Mouse (Mus musculus): ENCODE measurements around the gene Arpp19.

Gene Arpp19

DNA sequence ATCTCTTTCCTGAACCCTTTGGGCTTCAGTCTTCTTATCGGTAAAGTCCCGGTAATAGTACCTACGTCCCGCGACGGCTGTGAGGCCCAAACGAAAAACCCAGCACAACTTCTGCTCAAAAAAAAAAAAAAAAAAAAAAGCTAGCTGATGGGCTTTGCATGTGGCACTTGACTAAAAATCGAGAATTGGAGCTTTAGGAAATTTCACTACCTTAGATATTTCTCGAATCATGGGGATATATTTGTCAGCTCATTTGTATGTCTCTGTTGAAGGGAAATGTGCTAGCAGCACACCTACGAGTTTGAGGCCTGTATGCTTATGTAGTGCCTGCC lies 909 bp downstream of the Arpp19 start:
- no peak for DNase-seq (ENCODE audit: low spot score in 2 of 2)

GRCm38 (mm10) chr9:75040566-75040965 lies 3.2 kb downstream of the Arpp19 start:
- DNase-seq (ENCODE audit: low spot score in 2 of 2): no peak

DNA sequence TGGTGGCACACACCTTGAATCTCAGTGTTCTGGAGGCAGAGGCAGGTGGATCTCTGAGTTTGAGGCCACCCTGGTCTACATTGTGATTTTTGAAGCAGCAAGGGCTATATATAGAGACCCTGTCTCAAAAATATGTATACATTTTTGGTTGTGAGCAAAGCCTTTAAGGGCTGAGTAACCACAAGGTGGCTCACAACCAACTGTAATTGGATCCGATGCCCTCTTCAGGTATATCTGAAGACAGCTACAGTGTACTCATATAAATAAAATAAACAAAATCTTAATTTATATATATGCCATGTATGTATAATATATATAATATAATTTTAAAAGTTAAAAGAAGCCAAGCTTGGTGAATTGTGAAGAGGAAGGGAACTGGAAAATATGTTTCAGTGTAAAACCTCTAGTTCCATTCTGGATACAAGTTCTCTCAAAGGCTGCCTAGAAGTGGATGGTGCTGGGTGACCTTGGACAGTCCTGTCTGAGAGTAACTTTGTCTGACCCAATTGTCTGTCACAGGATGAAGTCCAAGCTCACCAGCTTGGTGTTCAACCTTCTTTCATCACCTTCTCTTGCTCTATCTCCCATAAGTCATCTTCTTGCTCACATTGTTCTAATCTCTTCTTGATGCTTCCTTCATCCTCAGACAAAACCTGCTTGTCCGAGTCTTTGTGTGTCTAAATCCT lies 4.6 kb downstream of the Arpp19 start:
- DNase-seq (ENCODE audit: low spot score in 2 of 2): no peak

DNA sequence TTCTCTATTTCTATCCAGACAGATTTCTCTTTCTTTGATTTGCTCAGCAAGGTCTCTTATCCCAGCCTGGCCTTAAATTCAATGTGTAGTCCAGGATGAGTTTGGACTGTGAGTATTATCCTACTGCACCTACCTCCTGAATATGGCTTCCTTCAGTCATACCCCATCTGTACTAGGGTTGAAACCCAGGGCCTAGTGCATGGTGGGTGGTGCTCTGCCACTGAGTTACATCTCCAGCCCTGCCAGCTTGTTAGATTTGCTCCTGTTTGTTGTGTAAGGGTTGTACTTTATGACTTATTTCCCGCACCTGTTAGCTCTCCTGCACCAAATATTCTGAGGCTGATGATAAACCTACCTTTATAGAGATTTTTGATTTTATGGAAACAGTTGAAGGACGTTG lies 5.8 kb downstream of the Arpp19 start:
- DNase-seq (ENCODE audit: low spot score in 2 of 2): no peak

DNA sequence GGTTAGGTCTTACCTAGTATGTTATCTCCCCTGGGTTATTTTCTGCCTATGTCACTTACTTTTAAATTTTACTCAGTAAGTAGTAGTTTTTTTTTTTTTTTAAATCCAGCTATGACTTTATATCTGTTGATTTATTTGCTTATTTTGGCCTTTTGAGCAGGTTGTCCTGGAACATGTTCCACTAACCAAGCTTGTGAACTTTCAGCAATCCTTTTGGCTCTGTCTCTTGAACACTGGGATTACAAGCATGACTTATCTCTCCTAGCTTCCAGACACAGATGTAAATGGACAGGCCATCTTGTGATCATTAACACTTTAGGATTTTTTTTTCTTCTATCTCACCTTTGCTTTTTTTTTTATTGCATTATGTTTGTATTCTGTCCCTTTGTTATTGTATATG lies 9.7 kb downstream of the Arpp19 start:
- DNase-seq (ENCODE audit: low spot score in 2 of 2): no peak

- no peak for DNase-seq (ENCODE audit: low spot score in 2 of 2)
Measured at GRCm38 (mm10) chr9:75049100-75049499, 11.7 kb downstream of the Arpp19 start.

GRCm38 (mm10) chr9:75050003-75050402 lies 12.6 kb downstream of the Arpp19 start:
- DNase-seq (ENCODE audit: low spot score in 2 of 2): peak; percentile 57 to 77

DNA sequence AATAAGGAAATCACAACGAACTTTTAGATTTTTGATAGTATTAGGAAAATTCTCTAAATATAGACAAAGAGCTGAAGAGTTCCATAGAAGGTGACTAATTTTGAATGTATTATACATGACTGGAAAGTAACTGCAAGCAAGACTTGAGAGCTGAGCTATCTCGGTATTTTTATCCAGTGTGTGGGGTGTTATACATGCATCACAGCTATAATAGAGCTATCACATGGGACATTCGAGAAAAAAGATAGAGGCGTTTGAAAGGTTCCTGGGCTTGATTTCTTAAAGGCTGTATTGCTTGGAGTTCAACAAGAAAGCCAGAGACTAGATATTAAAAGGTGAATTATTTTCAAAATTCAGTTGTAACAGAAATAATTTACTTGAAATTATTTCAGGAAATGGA lies 14.4 kb downstream of the Arpp19 start:
- DNase-seq (ENCODE audit: low spot score in 2 of 2): no peak

- no peak for DNase-seq (ENCODE audit: low spot score in 2 of 2)
Measured at GRCm38 (mm10) chr9:75055046-75055445, 17.6 kb downstream of the Arpp19 start.

DNA sequence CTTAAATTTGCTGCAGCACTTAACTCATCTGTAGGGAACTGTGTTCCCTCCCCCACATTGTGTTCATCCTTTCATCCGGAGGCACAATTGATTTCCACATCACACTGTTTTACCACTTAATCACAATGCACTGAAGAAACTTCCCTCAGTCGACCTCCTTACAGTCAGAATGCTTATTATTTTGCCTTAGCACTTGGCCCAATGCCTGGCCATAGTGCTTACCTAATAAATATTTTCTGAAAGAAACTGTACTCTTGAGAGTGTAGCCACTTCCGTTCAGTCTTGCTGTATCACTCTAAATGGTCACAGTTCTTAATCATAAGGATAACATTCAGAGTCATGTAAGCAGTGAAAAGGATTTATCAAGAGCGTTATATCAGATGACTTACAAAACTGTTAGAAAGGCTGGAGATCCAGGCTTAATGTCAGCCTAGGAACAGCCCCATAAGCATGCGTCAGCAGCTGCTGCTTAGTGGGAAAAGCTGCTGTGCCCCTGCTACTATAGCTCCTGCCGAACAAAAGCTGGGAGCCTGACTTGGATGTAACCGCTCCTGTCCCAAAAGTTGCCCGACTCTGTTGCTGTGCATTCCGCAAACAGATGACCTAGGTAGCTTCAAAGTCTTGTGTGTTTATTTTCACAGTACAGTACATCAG lies 27.4 kb downstream of the Arpp19 start:
- no peak for DNase-seq (ENCODE audit: low spot score in 2 of 2)

DNA sequence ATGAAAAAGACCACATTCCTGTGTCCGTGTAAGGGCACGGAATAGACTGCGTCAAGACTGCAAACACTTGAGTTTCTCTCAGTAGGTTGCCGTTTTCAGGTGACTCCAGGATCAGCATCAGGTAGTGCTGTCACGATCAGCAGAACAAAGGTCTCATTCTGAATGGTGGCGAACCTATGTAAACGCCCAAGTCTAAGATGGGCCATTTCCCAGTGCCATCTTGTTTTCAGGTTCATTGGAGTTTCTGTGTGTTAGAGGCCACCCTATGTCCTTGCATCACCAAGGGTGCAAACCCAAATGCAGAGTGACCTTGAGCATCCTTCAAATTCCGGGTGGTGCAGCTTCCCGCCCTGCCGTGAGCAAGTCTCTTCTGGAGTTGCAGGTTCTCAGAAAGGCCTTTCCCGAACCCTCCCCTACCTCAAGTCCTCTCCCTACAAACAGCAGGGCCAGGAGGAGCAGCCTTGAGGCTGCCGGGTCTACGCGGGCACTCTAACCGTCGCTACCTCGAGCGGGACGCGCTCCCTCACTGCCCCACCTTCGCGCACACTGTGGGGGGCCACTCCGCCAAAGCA lies 33.1 kb downstream of the Arpp19 start, which contains the start of gene Myo5a:
Gene Myo5a (plus strand): TSS at position 559 of the 572 bp plus-strand sequence.
- DNase-seq (ENCODE audit: low spot score in 2 of 2): peak in 1 of 2 experiments; percentile 52

DNA sequence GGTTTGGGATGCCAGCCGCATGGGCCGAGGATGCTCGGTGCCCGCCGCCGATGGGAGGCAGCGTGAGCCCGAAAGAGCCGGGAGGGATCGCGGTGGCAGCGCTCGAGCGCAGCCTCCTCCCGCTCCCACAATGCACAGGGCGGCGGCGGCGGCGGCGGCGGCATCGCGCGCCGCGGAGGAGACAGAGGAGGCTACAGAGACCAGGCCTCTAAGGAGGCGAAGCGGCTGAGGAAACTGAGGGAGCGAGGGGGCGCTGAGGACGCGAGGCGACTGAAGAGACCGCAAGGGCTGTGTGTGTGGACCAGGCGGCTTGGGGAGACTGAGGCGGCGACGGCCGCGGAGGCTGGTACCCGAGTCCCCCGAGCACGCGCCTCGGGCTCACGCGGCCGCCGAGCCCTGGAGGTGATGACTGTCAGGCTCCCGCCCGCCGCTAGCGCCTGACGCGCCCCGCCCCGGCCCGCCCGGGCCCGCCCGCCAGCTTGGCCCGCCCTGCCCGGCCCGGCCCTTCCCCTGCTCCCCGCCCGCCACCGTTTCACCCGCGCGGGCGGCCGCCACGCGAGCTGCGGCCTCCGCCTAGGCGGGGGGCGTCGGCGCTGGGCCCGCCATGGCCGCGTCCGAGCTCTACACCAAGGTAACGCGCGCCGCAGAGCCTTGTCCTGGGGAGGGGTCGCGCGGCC lies 33.8 kb downstream of the Arpp19 start:
- peak in 1 of 2 experiments; percentile 65 for DNase-seq (ENCODE audit: low spot score in 2 of 2)

- peak in 1 of 2 experiments; percentile 44 for DNase-seq (ENCODE audit: low spot score in 2 of 2)
Measured at GRCm38 (mm10) chr9:75071706-75072192, 34.3 kb downstream of the Arpp19 start.

- DNase-seq (ENCODE audit: low spot score in 2 of 2): no peak
Measured at GRCm38 (mm10) chr9:75072361-75072760, 34.9 kb downstream of the Arpp19 start.

DNA sequence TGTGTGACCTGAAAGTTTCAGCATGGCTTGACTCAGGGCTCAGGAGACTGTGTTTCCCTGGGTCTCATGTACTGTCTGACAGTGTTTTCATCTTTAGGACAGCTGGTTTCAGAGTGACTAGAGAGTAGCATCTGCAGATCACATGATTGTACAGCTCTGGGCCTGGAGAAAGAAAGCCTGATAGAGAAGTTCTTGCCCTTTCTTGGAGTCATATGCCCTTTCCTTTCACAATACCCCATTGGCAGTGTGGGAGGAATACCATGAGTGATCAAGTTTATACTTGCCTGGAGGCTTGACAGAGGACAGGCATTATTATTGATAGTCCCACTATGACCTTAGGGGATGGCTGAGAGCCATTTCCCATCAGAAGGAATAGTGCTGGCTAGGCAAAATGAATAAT lies 39.8 kb downstream of the Arpp19 start:
- no peak for DNase-seq (ENCODE audit: low spot score in 2 of 2)

- DNase-seq (ENCODE audit: low spot score in 2 of 2): no peak
Measured at GRCm38 (mm10) chr9:75085242-75085824, 47.9 kb downstream of the Arpp19 start.

DNA sequence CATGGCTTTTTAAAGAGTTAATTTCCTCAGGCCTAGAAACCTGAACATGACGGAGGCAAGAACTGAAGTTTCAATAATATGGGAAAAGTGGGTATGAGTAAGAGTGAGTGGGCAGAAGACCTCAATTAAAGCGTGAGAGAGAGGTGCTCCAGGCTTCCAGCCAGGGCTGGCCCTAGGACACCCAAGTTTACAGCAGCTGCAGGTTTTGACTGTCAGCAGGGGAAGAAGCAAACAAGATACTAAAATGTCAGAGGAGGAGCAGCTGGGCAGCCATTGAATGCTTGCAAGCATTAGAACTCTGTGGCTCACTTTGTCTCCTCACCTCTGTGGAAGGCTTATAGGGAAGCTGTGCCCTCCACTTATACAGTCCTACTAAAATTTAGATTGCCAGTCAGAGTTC lies 50.4 kb downstream of the Arpp19 start:
- no peak for DNase-seq (ENCODE audit: low spot score in 2 of 2)

- DNase-seq (ENCODE audit: low spot score in 2 of 2): no peak
Measured at GRCm38 (mm10) chr9:75089285-75089684, 51.9 kb downstream of the Arpp19 start.

DNA sequence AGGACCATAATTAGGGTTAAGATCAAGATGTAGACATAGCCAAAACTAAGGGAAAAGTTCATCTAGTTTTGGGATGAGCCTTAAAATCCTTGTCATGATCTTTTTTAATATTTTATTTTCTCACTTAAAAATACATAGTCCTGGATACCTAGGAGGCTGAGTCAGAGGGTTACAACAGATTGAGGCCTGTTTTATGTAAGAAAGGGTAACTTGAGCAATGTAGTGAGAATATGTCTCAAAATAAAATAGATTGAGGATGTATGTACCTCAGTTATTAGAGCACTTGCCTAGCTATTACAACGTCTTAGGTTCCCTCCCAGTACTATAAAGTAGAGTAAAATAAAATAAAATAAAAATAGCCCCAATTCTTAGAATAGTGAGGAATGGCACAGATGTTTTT lies 54.7 kb downstream of the Arpp19 start:
- no peak for DNase-seq (ENCODE audit: low spot score in 2 of 2)

DNA sequence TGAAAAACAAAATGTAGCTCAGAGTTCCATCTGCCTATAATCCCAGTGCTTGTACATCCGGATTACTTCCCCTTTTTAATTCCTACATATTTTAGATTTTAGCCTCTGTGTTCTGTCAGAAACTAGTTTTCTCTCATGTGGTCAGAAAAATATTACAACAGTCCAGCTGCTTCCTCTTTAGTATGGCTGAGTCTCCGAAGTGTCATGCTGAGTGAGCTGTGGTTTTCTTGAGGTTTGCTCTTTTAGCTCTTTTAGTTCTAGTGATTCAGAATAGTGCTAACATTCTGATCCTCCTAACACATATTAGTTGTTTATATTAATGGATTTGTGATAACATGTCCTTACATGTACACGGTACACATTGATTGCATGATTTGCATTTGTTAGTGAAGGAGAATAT lies 57.3 kb downstream of the Arpp19 start:
- DNase-seq (ENCODE audit: low spot score in 2 of 2): no peak

GRCm38 (mm10) chr9:75098937-75099336 lies 61.5 kb downstream of the Arpp19 start:
- no peak for DNase-seq (ENCODE audit: low spot score in 2 of 2)

GRCm38 (mm10) chr9:75100157-75100781 lies 62.9 kb downstream of the Arpp19 start:
- no peak for DNase-seq (ENCODE audit: low spot score in 2 of 2)

Data from frontal cortex, postnatal 14 days (tissue).